Mouse (Mus musculus) lung, postnatal 0 days (tissue): ENCODE measurements around the gene Cox5a.

Experiments
- CTCF ChIP-seq: IDR thresholded peaks from 2 replicates; pipeline ENCODE4 v1.5.1; 2016; ENCODE audit warnings: antibody characterized with exemption, mild to moderate bottlenecking
- EP300 ChIP-seq: IDR thresholded peaks from 2 replicates; pipeline ENCODE4 v1.6.1; 2016; ENCODE audit warnings: antibody characterized with exemption, mild to moderate bottlenecking, control low read depth

DNA sequence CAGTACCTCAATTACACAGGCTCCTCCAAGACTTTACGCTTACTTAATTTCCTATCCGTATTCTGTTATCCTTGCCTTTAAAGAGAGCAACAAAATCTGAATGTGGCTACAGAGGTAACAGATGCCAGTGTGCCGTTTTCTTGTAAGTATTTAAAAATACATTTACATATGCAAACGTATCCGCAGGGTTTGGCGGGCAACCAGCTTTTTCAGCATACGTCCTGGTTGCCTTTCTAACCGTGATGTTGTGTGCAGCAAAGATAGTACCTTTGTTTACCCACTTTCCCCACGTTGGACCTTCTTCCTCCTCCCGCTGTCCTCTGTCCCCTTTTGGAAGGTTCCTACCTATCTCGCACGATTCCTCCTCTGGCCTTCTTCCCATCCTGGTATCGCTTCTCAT lies 19.6 kb upstream of the Cox5a start:
- no peak for TF ChIP-seq CTCF
- TF ChIP-seq EP300, result no peak
